Comparison of ENCODE assay signal across 20 mouse cellular contexts in genomic region chr10:8207358-8207757, GRCm38 (mm10).
"Had no signal": no experiment of that assay in that cellular context is flagged by ENCODE, and none has a peak within 500 bp of the region (broad histone marks: within the 10 kb centered on the region; RNA-seq: fewer than 3 reads in every experiment).

No protein-coding gene starts in this region.

- H3K4me1 ChIP-seq: liver, embryonic 15.5 days; neural tube, embryonic 12.5 days had no signal

- H3K4me3 ChIP-seq: liver, embryonic 15.5 days; lung, embryonic 15.5 days; megakaryocyte, embryonic 14.5 days; midbrain, embryonic 13.5 days; midbrain, embryonic 15.5 days; neural tube, embryonic 12.5 days had no signal

- DNase-seq: liver, postnatal 0 days; lung, adult 2 months; lung, postnatal 14 days; lung, postnatal 36 days; retina, postnatal 1 day; right cerebral cortex, adult 18-20 months; right cerebral cortex, postnatal 25 days; right cerebral cortex, postnatal 4 days; spleen, adult 18-20 months; thymus, adult 2 months; thymus, postnatal 25 days; thymus, postnatal 4 days had no signal

- H3K27ac ChIP-seq: liver, embryonic 15.5 days; lung, embryonic 15.5 days; macrophage; midbrain, embryonic 13.5 days; midbrain, embryonic 15.5 days; neural tube, embryonic 12.5 days had no signal

- ATAC-seq: liver, postnatal 0 days; lung, postnatal 0 days; midbrain, embryonic 13.5 days; midbrain, embryonic 15.5 days had no signal

- H3K27me3 ChIP-seq: liver, embryonic 15.5 days; lung, embryonic 15.5 days; midbrain, embryonic 13.5 days; midbrain, embryonic 15.5 days; neural tube, embryonic 12.5 days had no signal

- H3K36me3 ChIP-seq: liver, embryonic 15.5 days; lung, embryonic 15.5 days; midbrain, embryonic 13.5 days; midbrain, embryonic 15.5 days; neural tube, embryonic 12.5 days had no signal
